Mouse (Mus musculus): Measurements from ENCODE around the gene Dlec1. TPM values are rescaled to one million over a fixed set of nuclear protein-coding genes. Genes with fewer than 3 reads are reported as not detected.

Gene Dlec1
- polyA plus RNA-seq, 1 experiment from 2014 or later, result 0.64 TPM

DNA sequence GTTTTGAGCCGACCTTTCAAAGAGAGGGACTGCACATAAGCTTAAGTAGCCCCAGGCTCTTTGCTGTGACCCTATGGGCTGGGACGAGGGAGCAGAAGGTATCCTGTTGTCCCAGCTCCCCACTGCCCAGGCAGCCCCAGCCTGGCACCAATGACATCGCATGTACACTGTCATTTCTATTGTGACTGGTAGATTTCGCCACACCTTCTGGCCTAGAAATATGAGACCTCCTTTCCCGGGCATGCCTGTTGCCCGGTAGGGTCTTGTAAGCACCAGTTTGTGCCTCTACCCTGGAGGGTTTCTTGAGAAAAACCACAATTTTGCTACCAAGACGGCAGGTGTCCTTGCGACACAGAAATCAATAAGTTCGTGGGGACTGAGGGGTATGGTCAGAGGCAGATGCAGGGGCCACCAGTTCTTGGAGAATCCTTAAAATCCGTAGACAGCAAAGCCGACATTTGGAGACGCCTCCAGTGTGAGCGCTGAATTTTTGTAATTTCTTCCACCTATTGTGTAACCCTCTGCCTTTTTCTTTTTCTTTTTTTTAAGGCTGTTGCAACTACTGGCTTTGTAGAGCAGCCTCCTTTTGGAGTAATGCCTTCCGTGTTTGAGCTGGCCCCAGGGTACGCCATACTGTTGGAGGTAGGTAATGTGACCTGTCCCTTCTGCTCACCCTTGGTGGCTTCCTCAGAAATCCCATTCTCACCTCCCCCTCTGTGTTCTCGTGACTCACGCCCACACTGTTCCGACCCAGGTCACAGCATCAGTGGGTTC, 20.5 kb downstream of the Dlec1 start:
- H3K4me2 ChIP-seq (replicated peaks; ENCODE audit: low read depth, low read length), result no peak overlapping the region
- H3K36me3 ChIP-seq (ENCODE audit: insufficient read depth, low read length), result no peaks in the 10 kb centered on the region
- H3K9ac ChIP-seq (replicated peaks; ENCODE audit: low read depth), result no peak overlapping the region
- 79% methylated on average over 18 of the region's 18 CpGs for WGBS
- DNase-seq (ENCODE audit: low spot score) (peak; percentile 15), ATAC-seq (no peak)
- TF ChIP-seq CTCF (IDR thresholded peaks at IDR 0.05), result no peak
- no peak for TF ChIP-seq EP300 (IDR thresholded peaks at IDR 0.05)
- H3K4me3 ChIP-seq (ENCODE audit: low read depth, low read length), result no peak overlapping the region
- no peaks in the 10 kb centered on the region for H3K4me1 ChIP-seq (ENCODE audit: insufficient read depth, low read depth, low read length)
- H3K9me3 ChIP-seq (ENCODE audit: low read length), result no peaks in the 10 kb centered on the region
- H3K27me3 ChIP-seq (replicated peaks; ENCODE audit: insufficient read depth, low read length), result no peaks in the 10 kb centered on the region
- no peak overlapping the region for H3K27ac ChIP-seq (ENCODE audit: low read length)

DNA sequence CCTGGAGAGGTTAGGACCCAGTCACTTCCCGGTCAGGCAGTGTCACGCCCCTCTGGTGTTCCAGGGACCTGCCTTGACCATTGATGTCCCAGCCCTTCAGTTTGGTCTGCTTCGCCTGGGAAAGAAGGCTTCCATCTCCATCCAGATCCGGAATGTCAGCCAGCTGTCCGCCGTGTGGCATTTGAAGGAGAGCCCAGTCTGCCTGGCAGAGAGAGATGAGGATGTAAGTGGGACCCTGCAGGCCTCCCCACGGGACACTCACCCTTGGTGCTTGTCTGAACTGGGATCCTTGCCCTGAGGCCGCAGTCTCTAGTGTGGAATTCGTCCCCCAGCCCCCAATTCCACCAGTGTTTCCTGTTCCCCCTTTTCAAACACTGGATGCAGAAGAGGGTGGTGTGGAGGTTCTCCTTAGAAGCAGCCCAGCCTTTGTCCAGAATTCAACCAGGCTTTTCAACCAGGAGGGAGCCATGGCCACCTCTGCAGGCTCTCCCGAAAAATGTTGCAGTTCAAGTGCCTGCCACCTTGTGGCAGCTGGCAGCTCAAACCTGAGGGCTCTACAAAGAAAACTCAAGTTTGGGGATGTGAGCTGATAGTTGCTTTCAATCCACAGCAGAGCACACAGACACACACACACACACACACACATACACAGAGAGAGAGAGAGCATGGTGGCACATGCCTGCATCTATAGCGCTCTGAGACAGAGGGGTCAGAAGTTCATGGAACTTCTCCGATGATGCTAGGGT, 26.3 kb downstream of the Dlec1 start:
- Histone ChIP-seq H3K9me3 (ENCODE audit: low read length) (no peaks in the 10 kb centered on the region), H3K4me2 (replicated peaks; ENCODE audit: low read depth, low read length) (no peak overlapping the region), H3K9ac (replicated peaks; ENCODE audit: low read depth) (no peak overlapping the region), H3K4me3 (ENCODE audit: low read depth, low read length) (no peak overlapping the region), H3K27ac (ENCODE audit: low read length) (no peak overlapping the region), H3K27me3 (replicated peaks; ENCODE audit: insufficient read depth, low read length) (no peaks in the 10 kb centered on the region), H3K4me1 (ENCODE audit: insufficient read depth, low read depth, low read length) (no peaks in the 10 kb centered on the region), H3K36me3 (ENCODE audit: insufficient read depth, low read length) (no peaks in the 10 kb centered on the region)
- TF ChIP-seq EP300 (IDR thresholded peaks at IDR 0.05) (no peak), CTCF (IDR thresholded peaks at IDR 0.05) (peak; percentile 27; the same call in 1 of the 2 replicates)
- DNase-seq (ENCODE audit: low spot score), result no peak
- ATAC-seq, result no peak
- 70% methylated on average over 12 of the region's 12 CpGs for WGBS

DNA sequence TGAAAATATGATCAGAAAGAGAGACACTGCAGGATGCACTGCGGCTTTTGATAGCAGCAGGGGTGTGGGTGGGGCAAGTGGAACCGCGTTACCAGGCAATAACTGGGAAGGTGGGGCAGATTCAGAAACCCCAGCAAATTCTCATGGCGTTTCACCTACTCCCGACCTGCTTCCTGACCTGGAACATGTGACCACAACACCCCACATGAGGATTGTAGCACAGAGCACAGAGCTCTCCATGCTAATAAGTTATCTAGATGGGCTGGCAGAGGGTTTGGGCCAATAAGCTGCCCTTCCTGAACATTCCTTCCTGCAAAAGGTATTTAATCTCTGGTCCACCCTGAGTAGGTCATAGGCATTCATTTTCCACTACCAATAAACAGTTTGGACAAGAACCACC, 28.4 kb downstream of the Dlec1 start:
- no peaks in the 10 kb centered on the region for H3K27me3 ChIP-seq (replicated peaks; ENCODE audit: insufficient read depth, low read length)
- no peak overlapping the region for H3K27ac ChIP-seq (ENCODE audit: low read length)
- no peak for TF ChIP-seq CTCF (IDR thresholded peaks at IDR 0.05)
- whole genome bisulfite sequencing, result 36% methylated on average over 5 of the region's 5 CpGs
- ATAC-seq (no peak), DNase-seq (ENCODE audit: low spot score) (no peak)
- H3K4me3 ChIP-seq (ENCODE audit: low read depth, low read length), result no peak overlapping the region
- H3K9me3 ChIP-seq (ENCODE audit: low read length), result no peaks in the 10 kb centered on the region
- H3K36me3 ChIP-seq (ENCODE audit: insufficient read depth, low read length), result no peaks in the 10 kb centered on the region
- H3K4me2 ChIP-seq (replicated peaks; ENCODE audit: low read depth, low read length), result no peak overlapping the region
- H3K4me1 ChIP-seq (ENCODE audit: insufficient read depth, low read depth, low read length), result no peaks in the 10 kb centered on the region
- no peak overlapping the region for H3K9ac ChIP-seq (replicated peaks; ENCODE audit: low read depth)

DNA sequence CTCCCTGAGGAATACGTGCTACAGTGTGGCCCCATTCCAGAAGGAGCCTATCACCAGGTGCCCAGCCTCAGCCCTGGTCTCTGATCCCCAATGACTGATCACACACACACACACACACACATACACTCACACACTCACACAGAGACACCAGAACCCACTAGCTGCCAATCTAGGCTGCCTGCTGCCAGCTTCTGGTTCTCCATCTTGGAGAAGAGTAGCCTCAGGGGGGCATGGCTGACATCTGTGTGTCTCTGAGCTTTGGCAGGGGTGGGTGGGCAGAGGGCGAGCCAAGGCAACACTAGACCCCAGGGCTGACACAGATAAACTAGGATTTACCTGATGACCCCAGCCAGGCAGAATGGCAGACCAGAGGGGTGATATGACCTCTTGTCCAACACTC, 36.6 kb downstream of the Dlec1 start:
- ATAC-seq (no peak), DNase-seq (ENCODE audit: low spot score) (no peak)
- no peak overlapping the region for H3K4me3 ChIP-seq (ENCODE audit: low read depth, low read length)
- TF ChIP-seq EP300 (IDR thresholded peaks at IDR 0.05) (no peak), CTCF (IDR thresholded peaks at IDR 0.05) (no peak)
- no peaks in the 10 kb centered on the region for H3K36me3 ChIP-seq (ENCODE audit: insufficient read depth, low read length)
- no peak overlapping the region for H3K4me2 ChIP-seq (replicated peaks; ENCODE audit: low read depth, low read length)
- WGBS, result 59% methylated on average over 2 of the region's 2 CpGs
- no peaks in the 10 kb centered on the region for H3K9me3 ChIP-seq (ENCODE audit: low read length)
- no peak overlapping the region for H3K9ac ChIP-seq (replicated peaks; ENCODE audit: low read depth)
- no peaks in the 10 kb centered on the region for H3K27me3 ChIP-seq (replicated peaks; ENCODE audit: insufficient read depth, low read length)
- H3K4me1 ChIP-seq (ENCODE audit: insufficient read depth, low read depth, low read length), result no peaks in the 10 kb centered on the region
- H3K27ac ChIP-seq (ENCODE audit: low read length), result no peak overlapping the region

DNA sequence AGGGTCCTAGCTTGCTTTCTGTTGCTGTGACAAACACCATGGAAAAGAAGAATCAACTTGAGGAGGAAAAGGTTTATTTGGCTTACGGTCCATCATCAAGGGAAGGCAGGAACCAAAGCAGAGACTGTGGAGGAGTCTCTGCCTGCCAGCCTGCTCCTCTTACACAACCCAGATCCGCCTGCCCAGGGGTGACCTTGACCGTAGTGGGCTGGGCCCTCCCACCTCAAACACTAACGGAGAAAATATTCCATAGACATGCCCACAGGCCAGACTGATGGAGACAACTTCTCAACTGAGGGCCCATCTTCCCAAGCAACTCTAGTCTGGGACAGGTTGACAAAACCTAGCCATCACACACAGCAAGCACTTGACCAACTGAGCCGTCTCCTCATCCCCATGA, 39.8 kb downstream of the Dlec1 start:
- no peak for DNase-seq (ENCODE audit: low spot score)
- no peaks in the 10 kb centered on the region for H3K4me1 ChIP-seq (ENCODE audit: insufficient read depth, low read depth, low read length)
- H3K27ac ChIP-seq (ENCODE audit: low read length), result no peak overlapping the region
- no peaks in the 10 kb centered on the region for H3K9me3 ChIP-seq (ENCODE audit: low read length)
- no peak for ATAC-seq
- no peak overlapping the region for H3K9ac ChIP-seq (replicated peaks; ENCODE audit: low read depth)
- H3K36me3 ChIP-seq (ENCODE audit: insufficient read depth, low read length), result no peaks in the 10 kb centered on the region
- TF ChIP-seq EP300 (IDR thresholded peaks at IDR 0.05) (no peak), CTCF (IDR thresholded peaks at IDR 0.05) (no peak)
- H3K27me3 ChIP-seq (replicated peaks; ENCODE audit: insufficient read depth, low read length), result no peaks in the 10 kb centered on the region
- WGBS, result 83% methylated on average over 5 of the region's 5 CpGs
- H3K4me2 ChIP-seq (replicated peaks; ENCODE audit: low read depth, low read length), result no peak overlapping the region
- no peak overlapping the region for H3K4me3 ChIP-seq (ENCODE audit: low read depth, low read length)

DNA sequence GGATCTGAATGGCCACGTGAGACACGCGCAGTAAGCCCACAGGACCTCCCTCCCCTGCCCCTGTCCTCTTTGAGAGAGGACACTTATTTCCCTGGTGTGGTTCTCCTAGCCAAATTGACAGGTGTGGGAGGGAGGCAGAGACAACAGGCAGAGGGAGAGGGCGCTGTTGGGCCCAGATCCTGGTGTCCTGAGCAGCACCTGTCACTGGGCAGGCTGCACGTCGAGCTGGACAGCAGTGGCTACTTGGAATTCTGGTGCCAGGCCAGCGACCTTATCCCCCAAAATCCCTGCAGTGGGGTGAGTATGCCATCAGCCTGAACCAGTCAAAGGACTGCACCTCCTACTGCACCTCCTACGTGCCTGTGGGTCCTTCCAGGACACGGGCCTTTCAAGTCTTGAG, 41.1 kb downstream of the Dlec1 start:
- Histone ChIP-seq H3K36me3 (ENCODE audit: insufficient read depth, low read length) (no peaks in the 10 kb centered on the region), H3K9ac (replicated peaks; ENCODE audit: low read depth) (no peak overlapping the region), H3K4me1 (ENCODE audit: insufficient read depth, low read depth, low read length) (no peaks in the 10 kb centered on the region), H3K27me3 (replicated peaks; ENCODE audit: insufficient read depth, low read length) (no peaks in the 10 kb centered on the region), H3K4me3 (ENCODE audit: low read depth, low read length) (no peak overlapping the region), H3K27ac (ENCODE audit: low read length) (no peak overlapping the region), H3K9me3 (ENCODE audit: low read length) (no peaks in the 10 kb centered on the region), H3K4me2 (replicated peaks; ENCODE audit: low read depth, low read length) (no peak overlapping the region)
- 66% methylated on average over 9 of the region's 9 CpGs for WGBS
- ATAC-seq (no peak), DNase-seq (ENCODE audit: low spot score) (no peak)
- no peak for TF ChIP-seq EP300 (IDR thresholded peaks at IDR 0.05)
- no peak for TF ChIP-seq CTCF (IDR thresholded peaks at IDR 0.05)

Data from lung, postnatal 0 days (tissue).